Mouse (Mus musculus) brain, embryonic 14.5 days (tissue): Measurements from ENCODE around the gene Slc35c2.
A peak's percentile ranks its signal among the peaks of the same experiment; 100 is the strongest.

Experiments used
- CTCF ChIP-seq: fragments of 200-500 bp; IDR thresholded peaks from 2 replicates; pipeline ENCODE4 v1.5.1; 2012; ENCODE audit warnings: inconsistent platforms, mild to moderate bottlenecking, moderate library complexity, borderline replicate concordance; ENCODE audit not compliant: insufficient read depth, insufficient read length; ENCODE audit errors: extremely low read depth
- POLR2A ChIP-seq: fragments of 200-500 bp; IDR thresholded peaks from 2 replicates; pipeline ENCODE4 v1.6.1; 2012; ENCODE audit warnings: mild to moderate bottlenecking, inconsistent platforms, borderline replicate concordance; ENCODE audit not compliant: poor library complexity, insufficient read depth, insufficient read length, severe bottlenecking; ENCODE audit errors: extremely low read depth

DNA sequence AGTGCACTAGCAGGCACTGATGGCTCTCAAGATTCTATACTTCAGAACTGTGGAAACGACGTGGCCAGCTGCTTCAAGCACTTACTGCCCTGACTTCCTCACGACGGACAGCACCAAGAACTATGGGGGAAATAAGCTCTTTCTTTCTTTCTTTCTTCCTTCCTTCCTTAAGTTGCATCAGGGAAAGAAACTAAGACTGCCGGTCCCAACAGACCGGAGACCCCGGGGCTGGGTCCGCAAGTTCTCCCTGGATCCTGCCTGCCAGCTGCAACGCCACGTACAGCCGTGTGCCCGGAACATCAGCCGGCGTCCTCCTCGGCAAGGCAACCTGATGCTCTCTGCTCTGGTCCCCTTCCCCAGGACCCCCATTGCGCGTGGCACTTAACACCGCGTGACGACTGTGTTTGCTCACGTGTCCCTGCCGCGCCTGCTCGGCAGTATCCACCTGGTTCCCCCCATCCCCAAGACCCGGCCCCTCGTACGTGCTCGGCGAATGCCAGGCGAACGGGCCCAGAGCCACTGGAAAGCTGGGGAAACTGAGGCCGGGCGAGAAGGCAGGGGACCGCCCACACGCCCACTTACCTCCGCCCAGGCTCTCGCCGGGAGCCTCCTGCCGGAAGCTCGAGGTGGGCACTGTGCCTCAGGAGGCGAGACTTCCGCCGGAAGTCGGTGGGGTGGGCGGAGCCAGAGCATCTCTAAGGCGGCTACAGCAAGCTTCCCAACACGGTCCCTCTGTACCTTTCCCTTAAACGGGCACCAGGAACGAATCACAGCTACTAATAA is at the start of gene Slc35c2:
- TF ChIP-seq CTCF (peak; percentile 11; the same call in 1 of the 2 replicates), POLR2A (peak; percentile 66; the same call in 1 of the 2 replicates)
